Mouse (Mus musculus) left cerebral cortex, postnatal 25 days (tissue): ENCODE data around the gene Nadsyn1. TPM values are rescaled to one million over a fixed set of nuclear protein-coding genes. Genes with fewer than 3 reads are reported as not detected.
A peak's percentile ranks its signal among the peaks of the same experiment; 100 is the strongest.

Experiments used
- DNase-seq, 2 experiments: peaks; one replicate each; pipeline ENCODE4 v3.0.0; 2022; ENCODE audit warnings: low spot score in 2 of 2, mixed read lengths in 1 of 2
- intact Hi-C: fragments of 180-260 bp; cut with DNase I; formaldehyde crosslinking; loops from one replicate; pipeline ENCODE4 v1.15.1; 2025
- total RNA-seq, 2 experiments: library from RNA; stranded (reverse); gene quantifications; 2 replicates each; pipeline ENCODE4 v1.2.3; 2021

The Nadsyn1 gene
- 1 to 10 TPM; 4.8 to 6.6 TPM for total RNA-seq

DNA sequence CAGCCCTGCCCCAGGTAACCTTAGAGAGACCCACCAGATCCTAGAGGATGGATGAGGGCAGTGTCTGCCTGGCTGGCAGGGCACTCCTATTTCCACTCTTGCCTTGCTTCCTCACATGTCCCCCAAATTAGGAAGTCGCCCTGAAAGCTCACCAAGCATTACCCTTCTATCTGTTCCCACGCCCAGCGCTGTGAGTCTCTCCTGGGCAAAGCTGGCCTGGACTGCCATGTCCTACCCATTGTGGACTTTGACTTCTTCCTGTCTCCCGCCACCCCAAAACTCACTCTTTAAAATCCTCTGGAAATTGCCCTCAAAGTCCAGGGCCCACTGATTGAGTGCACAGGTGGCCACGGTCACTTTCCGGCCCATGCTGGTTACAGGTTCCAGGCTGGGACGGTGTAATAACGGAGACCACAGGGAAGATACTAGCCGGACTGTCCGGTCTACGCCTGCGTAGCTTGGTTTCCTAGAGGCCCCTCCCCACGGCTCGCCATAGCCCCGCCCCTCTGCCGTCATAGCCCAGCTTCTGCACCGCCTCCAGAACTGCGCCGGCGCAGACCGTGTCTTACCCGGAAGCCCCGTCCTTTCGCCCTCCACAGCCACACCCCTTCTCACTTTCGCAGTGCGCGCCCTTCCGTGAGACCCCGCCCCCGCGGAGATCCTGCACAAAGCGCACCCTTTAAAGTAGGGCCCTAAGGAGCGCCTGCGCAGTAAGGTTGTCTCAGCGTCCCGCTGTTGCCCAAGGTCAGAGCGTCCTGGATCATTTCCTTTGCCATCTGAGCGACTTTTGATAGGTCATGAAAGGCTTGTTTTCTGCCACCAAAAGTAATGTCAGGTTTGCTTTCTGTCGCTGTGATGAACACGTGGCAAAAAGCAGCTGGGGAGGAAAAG lies at the start of gene Nadsyn1, which contains the start of gene Dhcr7:
Gene Nadsyn1, minus strand, starts transcription at position 475 of the 891 bp plus-strand sequence.
Gene Dhcr7, plus strand, starts transcription at position 771 of the 891 bp plus-strand sequence.
- intact Hi-C loops, result no loop called here
- peak; percentile 98 to 99 for DNase-seq

DNA sequence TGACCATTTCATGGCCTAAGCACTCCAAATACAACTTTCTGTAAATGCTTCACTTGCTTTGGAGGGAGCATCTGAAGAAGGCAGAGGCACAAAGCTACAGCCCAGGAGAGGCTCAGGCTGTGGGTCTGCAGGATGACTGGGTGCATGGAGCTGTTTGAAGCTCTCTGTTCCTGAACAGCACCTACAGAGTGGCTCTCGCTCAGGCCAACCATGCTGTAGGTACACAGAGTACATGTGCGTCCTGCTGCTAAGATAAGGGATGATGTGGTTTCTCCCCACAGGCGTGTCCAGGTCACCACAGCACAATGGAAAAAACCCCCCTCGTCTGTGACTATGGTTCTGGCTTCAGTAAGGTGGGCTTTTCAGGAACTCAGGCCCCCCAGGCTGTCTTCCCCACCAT lies 46.2 kb upstream of the Nadsyn1 start:
- intact Hi-C loops, result no loop called here
- no peak for DNase-seq

DNA sequence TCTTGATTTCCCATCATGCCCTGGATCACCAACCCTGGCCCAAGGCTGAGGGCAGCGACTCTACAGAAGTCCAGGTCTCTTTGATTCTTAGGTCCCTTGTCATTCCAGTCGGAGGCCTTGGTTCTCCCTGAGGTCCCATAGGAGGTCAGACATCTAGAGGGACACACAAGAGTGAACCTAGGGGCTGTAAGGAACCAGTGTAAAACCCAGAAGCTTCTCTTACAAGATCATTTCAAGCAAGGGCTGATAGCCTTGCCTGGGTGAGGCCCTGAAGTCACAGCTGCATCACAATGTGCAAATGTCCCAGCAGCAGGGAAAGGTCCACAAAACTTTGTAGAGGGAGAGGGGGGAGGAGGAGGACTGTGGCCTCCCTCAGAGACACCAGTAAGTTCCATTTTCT lies 43.9 kb upstream of the Nadsyn1 start, which contains the start of gene Gm498:
Gene Gm498, plus strand, starts transcription at position 301 of the 400 bp plus-strand sequence.
- intact Hi-C loops, result no loop called here
- DNase-seq, result no peak

DNA sequence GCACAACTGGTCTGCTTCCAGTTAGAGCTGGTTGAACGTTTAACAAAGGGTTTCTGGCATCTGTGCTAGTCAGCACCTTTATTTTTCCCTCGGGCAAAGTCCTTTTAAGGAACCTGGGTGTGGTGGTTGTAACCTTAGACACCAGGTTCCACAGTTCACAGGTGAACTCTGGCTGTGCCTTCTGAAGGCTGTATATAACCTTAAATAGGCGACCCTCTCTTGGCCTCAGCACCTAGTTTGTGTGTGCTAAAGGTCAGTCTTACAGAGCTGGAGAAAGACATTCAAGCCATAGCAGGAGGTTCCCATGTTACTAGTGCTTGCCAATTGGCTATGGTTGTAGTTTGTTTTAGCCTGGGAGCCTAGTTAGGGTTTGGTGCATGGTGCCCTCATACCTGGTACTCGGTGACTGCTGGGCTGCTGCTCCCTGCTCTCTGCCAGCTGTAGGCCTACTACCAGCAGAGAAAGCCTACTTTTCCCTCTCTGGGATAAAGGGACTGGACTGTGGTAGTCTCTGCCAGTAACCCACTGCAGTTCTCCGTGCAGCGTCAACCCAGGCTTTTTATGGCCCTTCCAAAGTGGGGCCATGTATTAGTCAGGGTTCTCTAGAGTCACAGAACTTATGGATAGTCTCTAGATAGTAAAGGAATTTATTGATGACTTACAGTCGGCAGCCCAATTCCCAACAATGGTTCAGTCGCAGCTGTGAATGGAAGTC lies 26.3 kb upstream of the Nadsyn1 start:
- intact Hi-C loops, result no loop called here
- no peak for DNase-seq

DNA sequence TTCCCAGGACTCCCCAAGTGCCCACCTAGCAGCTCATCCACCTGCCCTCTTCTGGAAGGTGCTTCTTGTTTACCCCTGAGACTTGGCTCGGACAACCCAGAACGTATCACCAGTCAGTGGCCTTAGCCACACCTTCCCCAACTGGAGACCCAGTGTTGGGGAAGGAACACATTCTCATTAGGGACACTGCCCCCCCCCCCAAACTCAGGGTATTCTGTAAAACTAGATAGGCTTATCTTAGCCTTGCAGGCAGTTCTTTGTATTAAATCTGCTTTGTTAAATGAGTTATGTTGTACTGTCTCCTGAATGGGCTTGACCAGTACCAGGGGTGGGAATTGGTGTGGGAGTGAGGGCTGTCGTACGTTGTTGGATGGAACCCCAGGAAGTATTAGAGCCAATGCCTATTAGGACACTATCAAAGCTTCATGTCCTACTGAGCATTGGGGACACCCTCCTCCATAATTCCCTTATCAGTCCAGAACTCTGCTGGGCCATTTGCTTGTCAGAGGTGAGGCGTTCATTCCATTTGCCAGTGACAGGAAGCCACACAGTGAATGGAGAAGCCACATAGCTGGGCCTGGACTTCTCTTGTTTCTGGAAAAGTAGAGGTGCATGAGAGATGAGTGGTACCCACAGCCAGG lies 25.6 kb upstream of the Nadsyn1 start:
- intact Hi-C loops, result no loop called here
- no peak for DNase-seq

DNA sequence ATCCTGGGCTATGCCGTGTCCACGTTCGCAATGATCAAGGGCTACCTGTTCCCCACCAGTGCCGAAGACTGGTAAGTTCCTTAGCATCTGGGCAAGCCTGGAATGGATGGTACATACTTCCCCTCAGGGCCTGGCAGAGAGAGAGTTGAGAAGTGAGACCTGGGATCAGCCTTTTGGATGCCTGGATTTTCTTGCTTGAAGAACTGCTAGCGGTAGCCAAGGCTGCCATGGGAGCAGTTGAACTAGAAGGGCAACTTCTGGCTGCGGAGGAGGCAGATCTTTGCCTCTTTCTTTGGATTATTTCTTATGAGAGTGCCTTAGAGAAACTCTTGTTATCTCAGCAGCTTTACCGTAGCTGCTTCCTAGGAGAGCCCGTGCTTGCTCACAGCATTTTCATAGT lies 18.7 kb upstream of the Nadsyn1 start:
- intact Hi-C loops, result no loop called here
- DNase-seq, result no peak

DNA sequence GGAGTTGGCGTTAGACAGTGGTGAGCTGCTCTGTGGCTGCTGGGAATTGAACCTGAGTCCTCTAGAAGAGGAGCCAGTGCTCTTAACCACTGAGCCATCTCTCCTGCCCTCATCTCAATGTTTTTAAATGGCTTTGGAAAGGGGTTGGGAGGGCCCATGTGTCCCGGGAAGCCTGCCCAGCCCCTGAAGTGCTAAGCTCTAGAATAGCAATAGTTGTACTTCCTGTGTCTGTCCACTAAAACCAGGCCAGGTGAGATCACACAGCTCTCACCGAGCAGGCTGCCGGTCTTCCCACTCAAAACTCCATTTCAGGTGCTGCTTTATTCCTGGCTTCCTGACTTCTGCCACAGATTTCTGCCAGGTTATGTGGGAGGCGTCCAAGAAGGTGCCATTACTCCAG lies 17.5 kb upstream of the Nadsyn1 start:
- intact Hi-C loops, result no loop called here
- DNase-seq, result no peak

DNA sequence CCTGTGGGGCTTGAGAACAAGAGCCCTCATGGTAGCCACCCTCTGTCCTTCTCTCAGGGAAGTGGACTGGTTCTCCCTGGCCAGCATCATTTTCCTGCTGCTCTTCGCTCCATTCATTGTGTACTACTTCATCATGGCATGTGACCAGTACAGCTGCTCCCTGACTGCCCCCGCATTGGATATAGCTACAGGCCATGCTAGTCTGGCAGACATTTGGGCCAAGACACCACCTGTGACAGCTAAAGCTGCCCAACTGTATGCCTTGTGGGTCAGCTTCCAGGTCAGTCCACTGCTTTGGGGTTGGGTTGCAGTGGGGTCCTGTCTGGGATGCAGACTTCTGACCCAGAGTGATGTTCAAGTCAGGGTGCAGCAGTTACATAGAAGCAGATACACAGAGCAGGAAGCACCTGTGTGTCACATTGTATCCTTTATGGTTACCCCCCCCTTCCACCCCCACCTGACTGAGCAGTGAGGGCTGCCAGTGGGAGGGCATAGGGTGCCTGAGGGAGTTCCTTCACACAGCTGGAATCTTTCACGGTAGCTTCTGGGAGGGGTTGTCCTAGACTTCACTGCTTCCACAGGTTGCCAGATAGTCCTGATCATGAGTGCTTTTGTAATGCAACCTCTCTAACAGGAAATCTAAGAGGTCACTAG lies 15.2 kb upstream of the Nadsyn1 start:
- DNase-seq, result no peak
- intact Hi-C loops, result no loop called here

DNA sequence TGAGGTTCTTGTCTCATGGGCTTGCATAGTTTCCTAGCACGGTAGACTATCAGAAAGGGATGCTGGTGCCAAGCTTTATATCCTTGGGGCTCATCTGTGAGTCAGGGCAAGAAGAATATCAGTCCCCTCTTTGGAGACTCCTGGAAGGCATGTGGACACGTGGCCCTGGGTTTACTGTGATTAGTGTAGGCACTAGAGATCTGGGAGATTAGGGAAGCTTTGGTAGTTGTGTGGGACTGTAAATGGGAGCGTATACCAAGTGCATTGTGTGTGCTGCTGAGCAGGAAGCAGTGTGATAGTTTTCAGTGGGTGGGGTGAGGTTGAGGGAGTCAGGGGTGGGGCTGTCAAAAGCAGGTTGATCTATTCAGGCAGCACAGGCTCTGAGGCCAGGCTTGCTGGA lies 12.3 kb upstream of the Nadsyn1 start:
- no peak for DNase-seq
- intact Hi-C loops, result no loop called here

DNA sequence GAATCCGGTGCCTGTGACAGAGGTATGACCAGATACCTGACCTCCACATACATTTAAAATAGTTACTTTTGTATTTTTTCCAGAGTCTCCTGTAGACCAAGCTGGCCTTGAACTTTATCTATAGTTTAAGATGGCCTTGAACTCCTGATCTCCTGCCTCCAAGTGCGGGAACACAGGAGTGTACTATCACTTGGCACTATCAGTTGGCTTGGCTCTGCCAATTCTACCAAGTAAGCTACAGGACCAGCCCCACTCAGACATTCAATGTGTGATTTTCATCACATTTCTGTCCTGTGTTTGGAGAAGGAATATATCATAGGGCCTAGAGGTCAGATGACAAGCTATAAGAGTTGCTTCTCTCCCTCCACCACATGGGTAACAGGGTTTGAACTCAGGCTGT lies 11.7 kb upstream of the Nadsyn1 start:
- DNase-seq, result no peak
- intact Hi-C loops, result no loop called here

DNA sequence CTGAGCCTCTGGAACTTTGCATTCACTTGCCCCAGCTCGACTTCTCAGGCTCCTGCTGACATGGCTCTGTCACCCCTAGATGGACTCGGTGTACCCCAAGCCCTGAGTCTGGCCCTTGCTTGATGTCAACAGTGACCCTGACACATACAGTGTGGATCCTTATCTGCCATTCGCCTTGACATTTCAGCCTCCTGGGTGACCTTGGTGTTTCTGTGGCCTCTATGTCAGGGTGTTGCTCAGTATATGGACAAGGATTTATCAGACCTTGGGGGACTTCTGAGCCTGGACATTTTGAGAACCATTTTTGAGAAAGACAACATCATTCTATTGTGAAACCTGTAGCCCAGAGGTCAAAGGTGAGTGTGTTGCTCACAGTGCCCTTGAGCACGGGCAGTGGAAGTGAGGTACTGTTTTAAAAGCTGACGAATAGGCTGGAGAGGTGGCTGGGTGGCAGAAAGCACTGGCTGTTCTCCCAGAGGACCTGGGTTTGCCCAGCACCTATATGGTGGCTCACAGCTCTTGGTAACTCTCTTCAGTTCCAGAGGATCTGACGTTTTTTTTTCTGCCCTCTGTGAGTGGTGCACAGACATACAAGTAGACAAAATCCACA lies 11.0 kb upstream of the Nadsyn1 start:
- no peak for DNase-seq
- intact Hi-C loops, result no loop called here

DNA sequence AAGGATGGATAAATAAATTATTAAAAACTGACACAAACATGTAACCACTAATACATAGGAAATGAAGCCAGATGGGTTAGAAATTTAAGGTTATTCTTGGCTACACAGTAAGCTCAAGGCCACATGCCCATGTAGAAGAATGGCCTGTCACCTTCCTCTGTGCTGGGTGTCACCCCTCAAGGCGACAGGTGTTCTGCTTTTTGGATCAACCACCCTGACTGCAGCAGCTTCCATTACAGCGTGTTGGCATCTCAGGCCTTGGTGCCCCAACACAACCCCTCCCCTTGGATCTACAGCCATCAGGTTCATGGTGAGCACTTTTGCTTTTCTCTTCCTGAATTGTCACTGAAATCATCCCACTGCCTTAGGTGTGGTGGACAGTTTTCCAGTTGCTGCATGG lies 10.0 kb upstream of the Nadsyn1 start:
- intact Hi-C loops, result no loop called here

DNA sequence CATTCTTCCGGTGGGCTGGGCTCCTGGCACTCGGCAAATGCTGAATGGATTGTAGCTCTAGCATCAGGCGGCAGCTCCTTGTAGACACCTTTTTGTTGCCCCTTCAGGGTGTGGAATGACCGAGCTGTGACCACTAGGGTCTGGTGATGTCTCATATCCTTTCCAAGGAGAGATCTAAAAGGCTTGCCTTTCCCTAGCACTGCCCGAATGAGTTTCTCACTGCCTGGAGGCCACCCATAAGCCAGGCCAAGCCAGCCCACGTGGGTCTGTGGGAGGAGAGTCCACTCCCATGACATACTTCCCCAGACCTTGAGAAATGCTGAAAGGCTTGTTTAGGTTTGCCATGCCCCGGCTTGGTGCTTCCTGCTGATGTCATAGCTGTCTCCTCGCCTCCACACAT lies 9.5 kb upstream of the Nadsyn1 start:
- intact Hi-C loops, result no loop called here
- DNase-seq, result no peak

More for the DNA sequence above, 10.0 kb upstream of the Nadsyn1 start:
- no peak for DNase-seq

DNA sequence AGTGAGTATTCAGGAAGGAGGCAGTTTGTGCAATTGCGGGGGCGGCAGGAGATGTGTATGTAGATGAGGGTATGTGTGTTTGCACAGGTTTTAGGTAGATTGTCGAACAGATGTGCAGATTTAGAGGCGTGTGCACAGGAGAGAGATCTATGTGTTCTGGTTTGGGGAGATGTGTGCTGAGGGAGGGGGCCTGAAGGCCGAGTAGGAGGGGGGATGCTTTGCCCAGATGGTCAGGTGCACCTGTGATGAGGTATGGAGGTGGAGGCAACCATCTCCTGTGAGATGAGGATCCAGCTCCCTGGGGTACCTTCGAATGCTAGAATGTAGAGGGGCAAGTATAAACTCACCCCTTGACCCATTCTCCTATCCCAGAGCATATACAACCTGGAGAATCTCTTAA lies 7.8 kb upstream of the Nadsyn1 start:
- intact Hi-C loops, result no loop called here

DNA sequence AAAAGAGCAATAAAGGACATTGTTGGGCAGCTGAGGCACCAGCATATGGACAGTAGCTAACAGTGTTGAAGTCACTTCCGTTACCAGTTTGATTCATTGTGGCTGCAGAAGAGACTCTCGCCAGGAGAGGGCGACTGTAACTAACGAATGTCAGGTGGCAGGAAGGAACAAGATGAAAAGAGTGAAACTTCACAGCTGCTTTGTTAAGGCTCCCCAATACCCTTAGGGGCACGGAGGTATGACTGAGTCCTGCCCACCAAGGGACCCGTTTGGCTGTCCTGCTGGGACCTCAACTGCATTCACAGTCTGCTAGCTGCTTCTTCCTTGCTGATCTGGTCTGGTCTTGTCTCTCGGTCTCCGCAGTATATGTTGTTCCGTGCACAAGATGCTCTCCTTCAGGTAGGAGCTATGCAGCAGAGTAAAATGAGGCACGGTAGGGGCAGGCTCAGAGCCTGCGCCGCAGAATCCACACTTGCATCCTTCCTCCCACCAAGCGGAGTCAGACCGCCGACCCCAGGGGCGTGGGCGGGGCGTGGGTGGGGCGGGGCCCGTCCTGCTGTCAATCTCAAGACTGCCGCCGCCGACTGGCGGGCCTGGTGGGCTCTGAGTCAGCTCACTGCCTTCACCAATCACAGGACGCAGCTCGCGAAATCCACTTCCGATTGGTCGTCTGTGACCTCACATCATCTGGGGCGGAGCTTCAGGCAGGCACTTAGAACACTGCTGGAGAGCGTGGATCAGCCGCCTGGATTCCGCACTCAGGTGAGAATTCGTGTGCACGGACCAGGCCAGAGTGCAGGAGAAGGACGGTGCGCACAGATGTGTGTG lies 7.1 kb upstream of the Nadsyn1 start:
- peak; percentile 95 to 99 for DNase-seq
- intact Hi-C loops, result loop anchor here (1.0 kb wide), 2 partner anchors 78 to 245 kb away; no protein-coding TSS in a partner anchor

More for the DNA sequence above, 7.8 kb upstream of the Nadsyn1 start:
- no peak for DNase-seq

DNA sequence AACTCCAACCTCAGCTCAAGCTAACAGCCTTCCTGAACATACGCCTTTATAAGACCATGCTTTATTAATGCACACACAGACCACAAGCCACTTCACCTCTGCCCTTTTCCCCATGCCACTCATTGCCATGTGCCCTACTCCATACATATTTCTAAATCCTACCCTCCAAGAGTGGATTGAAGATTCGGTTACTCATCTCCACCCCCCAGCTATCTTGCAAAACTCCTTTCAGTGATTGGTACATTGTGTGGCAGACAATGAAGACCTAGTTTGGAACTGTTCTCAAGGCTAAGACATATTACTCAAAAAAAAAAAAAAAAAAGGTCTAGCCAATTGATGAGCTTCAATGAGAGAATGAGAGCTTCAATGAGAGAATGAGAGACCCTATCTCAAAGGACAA lies 4.3 kb upstream of the Nadsyn1 start:
- intact Hi-C loops, result no loop called here
- no peak for DNase-seq

DNA sequence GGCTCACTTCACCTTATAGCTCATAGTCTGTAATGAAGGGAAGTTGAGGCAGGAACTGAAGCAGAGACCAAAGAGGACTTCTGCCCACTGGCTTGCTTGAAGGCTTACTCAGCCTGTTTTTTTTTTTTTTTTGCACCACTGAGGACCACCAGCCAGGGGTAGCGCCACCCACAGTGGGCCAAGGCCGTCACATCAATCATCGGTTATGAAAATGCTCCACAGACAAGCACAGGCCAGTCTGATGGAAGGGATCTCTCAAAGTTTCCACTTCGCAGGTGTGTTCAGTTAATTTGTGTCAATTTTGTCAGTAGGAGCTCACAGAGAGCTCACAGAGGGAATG lies 587 bp upstream of the Nadsyn1 start:
- DNase-seq, result no peak
- intact Hi-C loops, result no loop called here

DNA sequence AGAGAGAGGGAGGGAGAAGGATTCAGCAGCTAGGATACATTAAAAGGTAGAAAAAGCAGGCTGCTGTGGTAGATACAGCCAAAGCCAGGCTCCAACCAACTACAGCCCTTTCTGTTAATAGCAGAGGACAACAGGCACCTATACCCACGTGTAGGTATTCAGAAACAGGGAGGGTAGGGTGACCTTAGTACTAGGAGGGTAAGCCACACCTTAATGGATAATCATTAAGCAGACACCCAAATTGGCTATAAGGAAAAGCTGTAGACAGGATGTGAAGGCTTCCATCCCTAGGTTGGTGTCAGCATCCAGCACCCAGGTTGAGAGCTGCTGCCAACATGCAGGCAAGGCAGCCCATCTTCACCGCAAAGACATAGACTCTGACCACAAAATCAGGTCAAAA lies 1.4 kb downstream of the Nadsyn1 start:
- intact Hi-C loops, result no loop called here
- no peak for DNase-seq

DNA sequence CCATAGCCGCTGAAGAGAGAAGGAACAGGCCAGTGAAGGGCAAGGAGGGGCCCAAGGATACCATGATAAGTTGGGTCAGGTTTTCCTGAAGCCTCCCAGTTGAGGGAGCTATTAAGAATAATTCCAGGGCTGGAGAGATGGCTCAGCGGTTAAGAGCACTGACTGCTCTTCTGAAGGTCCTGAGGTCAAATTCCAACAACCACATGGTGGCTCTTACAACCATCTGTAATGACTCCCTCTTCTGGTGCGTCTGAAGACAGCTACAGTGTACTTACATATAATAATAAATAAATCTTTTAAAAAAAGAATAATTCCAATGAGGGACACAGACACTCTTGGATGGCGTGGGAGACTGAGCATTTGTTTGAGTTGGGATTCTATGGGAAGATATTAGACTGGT lies 3.4 kb downstream of the Nadsyn1 start:
- intact Hi-C loops, result no loop called here
- no peak for DNase-seq
